Mouse (Mus musculus): ENCODE data around the gene Agfg2. TPM values are rescaled to one million over a fixed set of nuclear protein-coding genes. Genes with fewer than 3 reads are reported as not detected.

Gene Agfg2
- polyA plus RNA-seq (2014; fragmentation: Illumina TruSeq; extraction: RNeasy Lipid Tissue Mini Kit (QIAGEN cat#74804); ENCODE audit: low read depth, low replicate concordance), result 11.5 TPM

GRCm38 (mm10) chr5:137684294-137685123 is at the start of gene Agfg2:
Gene Agfg2 (minus strand): TSS chr5:137684726.

GRCm38 (mm10) chr5:137645652-137646091 is 38.9 kb downstream of the Agfg2 start, which contains the start of gene Irs3:
Gene Irs3 (minus strand): TSS chr5:137645714.

GRCm38 (mm10) chr5:137641054-137641453 is 43.5 kb downstream of the Agfg2 start, which contains the start of gene Sap25:
Gene Sap25 (plus strand): TSS chr5:137641334.

GRCm38 (mm10) chr5:137628498-137629305 is 55.8 kb downstream of the Agfg2 start, which contains the start of the genes Fbxo24, Lrch4 and Gm20605:
Gene Fbxo24 (minus strand): TSS chr5:137629002.
Gene Lrch4 (plus strand): TSS chr5:137629121.
Gene Gm20605 (plus strand): TSS chr5:137629175.

GRCm38 (mm10) chr5:137613550-137613949 is 71.0 kb downstream of the Agfg2 start, which contains the start of gene Pcolce:
Gene Pcolce (minus strand): TSS chr5:137613784.

GRCm38 (mm10) chr5:137600619-137601364 is 83.7 kb downstream of the Agfg2 start, which contains the start of gene Mospd3:
Gene Mospd3 (minus strand): TSS chr5:137601058.

Other genes with a start within 250 kb of the Agfg2 start
- gene Zan, start 207.7 kb downstream of the Agfg2 start, polyA plus RNA-seq (2014; fragmentation: Illumina TruSeq; extraction: RNeasy Lipid Tissue Mini Kit (QIAGEN cat#74804); ENCODE audit: low read depth, low replicate concordance), result 10.9 TPM
- gene Pop7, start 182.2 kb downstream of the Agfg2 start, polyA plus RNA-seq (2014; fragmentation: Illumina TruSeq; extraction: RNeasy Lipid Tissue Mini Kit (QIAGEN cat#74804); ENCODE audit: low read depth, low replicate concordance), result not detected
- gene Gigyf1, start 166.2 kb downstream of the Agfg2 start, polyA plus RNA-seq (2014; fragmentation: Illumina TruSeq; extraction: RNeasy Lipid Tissue Mini Kit (QIAGEN cat#74804); ENCODE audit: low read depth, low replicate concordance), result 2.5 TPM
- gene Epo, start 151.5 kb downstream of the Agfg2 start, polyA plus RNA-seq (2014; fragmentation: Illumina TruSeq; extraction: RNeasy Lipid Tissue Mini Kit (QIAGEN cat#74804); ENCODE audit: low read depth, low replicate concordance), result not detected
- 2.5 TPM for gene Gnb2, start 151.2 kb downstream of the Agfg2 start, polyA plus RNA-seq (2014; fragmentation: Illumina TruSeq; extraction: RNeasy Lipid Tissue Mini Kit (QIAGEN cat#74804); ENCODE audit: low read depth, low replicate concordance)
- gene Actl6b, start 131.2 kb downstream of the Agfg2 start, polyA plus RNA-seq (2014; fragmentation: Illumina TruSeq; extraction: RNeasy Lipid Tissue Mini Kit (QIAGEN cat#74804); ENCODE audit: low read depth, low replicate concordance), result not detected
- gene Tfr2, start 114.9 kb downstream of the Agfg2 start, polyA plus RNA-seq (2014; fragmentation: Illumina TruSeq; extraction: RNeasy Lipid Tissue Mini Kit (QIAGEN cat#74804); ENCODE audit: low read depth, low replicate concordance), result not detected
- gene Mospd3, start 83.7 kb downstream of the Agfg2 start, polyA plus RNA-seq (2014; fragmentation: Illumina TruSeq; extraction: RNeasy Lipid Tissue Mini Kit (QIAGEN cat#74804); ENCODE audit: low read depth, low replicate concordance), result not detected
- gene Pcolce, start 70.9 kb downstream of the Agfg2 start, polyA plus RNA-seq (2014; fragmentation: Illumina TruSeq; extraction: RNeasy Lipid Tissue Mini Kit (QIAGEN cat#74804); ENCODE audit: low read depth, low replicate concordance), result 5.8 TPM
- not detected for gene Fbxo24, start 55.7 kb downstream of the Agfg2 start, polyA plus RNA-seq (2014; fragmentation: Illumina TruSeq; extraction: RNeasy Lipid Tissue Mini Kit (QIAGEN cat#74804); ENCODE audit: low read depth, low replicate concordance)
- gene Lrch4, start 55.6 kb downstream of the Agfg2 start, polyA plus RNA-seq (2014; fragmentation: Illumina TruSeq; extraction: RNeasy Lipid Tissue Mini Kit (QIAGEN cat#74804); ENCODE audit: low read depth, low replicate concordance), result 0.85 TPM
- not detected for gene Gm20605, start 55.6 kb downstream of the Agfg2 start, polyA plus RNA-seq (2014; fragmentation: Illumina TruSeq; extraction: RNeasy Lipid Tissue Mini Kit (QIAGEN cat#74804); ENCODE audit: low read depth, low replicate concordance)
- 1.6 TPM for gene Sap25, start 43.4 kb downstream of the Agfg2 start, polyA plus RNA-seq (2014; fragmentation: Illumina TruSeq; extraction: RNeasy Lipid Tissue Mini Kit (QIAGEN cat#74804); ENCODE audit: low read depth, low replicate concordance)
- not detected for gene Irs3, start 39.0 kb downstream of the Agfg2 start, polyA plus RNA-seq (2014; fragmentation: Illumina TruSeq; extraction: RNeasy Lipid Tissue Mini Kit (QIAGEN cat#74804); ENCODE audit: low read depth, low replicate concordance)
- 0.47 TPM for gene Nyap1, start 56.9 kb upstream of the Agfg2 start, polyA plus RNA-seq (2014; fragmentation: Illumina TruSeq; extraction: RNeasy Lipid Tissue Mini Kit (QIAGEN cat#74804); ENCODE audit: low read depth, low replicate concordance)
- gene Tsc22d4, start 61.0 kb upstream of the Agfg2 start, polyA plus RNA-seq (2014; fragmentation: Illumina TruSeq; extraction: RNeasy Lipid Tissue Mini Kit (QIAGEN cat#74804); ENCODE audit: low read depth, low replicate concordance), result 6.2 TPM
- gene Ppp1r35, start 94.1 kb upstream of the Agfg2 start, polyA plus RNA-seq (2014; fragmentation: Illumina TruSeq; extraction: RNeasy Lipid Tissue Mini Kit (QIAGEN cat#74804); ENCODE audit: low read depth, low replicate concordance), result 4.4 TPM
- gene Mepce, start 102.9 kb upstream of the Agfg2 start, polyA plus RNA-seq (2014; fragmentation: Illumina TruSeq; extraction: RNeasy Lipid Tissue Mini Kit (QIAGEN cat#74804); ENCODE audit: low read depth, low replicate concordance), result 6.9 TPM
- 5.9 TPM for gene Zcwpw1, start 103.1 kb upstream of the Agfg2 start, polyA plus RNA-seq (2014; fragmentation: Illumina TruSeq; extraction: RNeasy Lipid Tissue Mini Kit (QIAGEN cat#74804); ENCODE audit: low read depth, low replicate concordance)
- gene Pilra, start 151.6 kb upstream of the Agfg2 start, polyA plus RNA-seq (2014; fragmentation: Illumina TruSeq; extraction: RNeasy Lipid Tissue Mini Kit (QIAGEN cat#74804); ENCODE audit: low read depth, low replicate concordance), result 2.6 TPM
- gene Pilrb1, start 173.4 kb upstream of the Agfg2 start, polyA plus RNA-seq (2014; fragmentation: Illumina TruSeq; extraction: RNeasy Lipid Tissue Mini Kit (QIAGEN cat#74804); ENCODE audit: low read depth, low replicate concordance), result 2.0 TPM
- 1.8 TPM for gene Pilrb2, start 187.1 kb upstream of the Agfg2 start, polyA plus RNA-seq (2014; fragmentation: Illumina TruSeq; extraction: RNeasy Lipid Tissue Mini Kit (QIAGEN cat#74804); ENCODE audit: low read depth, low replicate concordance)
- 354 TPM for gene Cyp3a13, start 236.9 kb upstream of the Agfg2 start, polyA plus RNA-seq (2014; fragmentation: Illumina TruSeq; extraction: RNeasy Lipid Tissue Mini Kit (QIAGEN cat#74804); ENCODE audit: low read depth, low replicate concordance)

Data from sigmoid colon, adult 10 weeks (tissue).